Mouse (Mus musculus) liver, embryonic 14.5 days (tissue): ENCODE measurements at regions not wholly inside any gene's neighbourhood (a gene's known extent, or its start where the extent isn't known, plus 50 kb on each side); places are given as distances from the start of the nearest gene placed in this dataset.

Experiments
- CTCF ChIP-seq: IDR thresholded peaks from 2 replicates; pipeline ENCODE4 v1.5.1; 2016; ENCODE audit warnings: antibody characterized with exemption, low read depth, control low read depth
- EP300 ChIP-seq: IDR thresholded peaks from 2 replicates; pipeline ENCODE4 v1.6.1; 2016; ENCODE audit warnings: antibody characterized with exemption, low read depth

DNA sequence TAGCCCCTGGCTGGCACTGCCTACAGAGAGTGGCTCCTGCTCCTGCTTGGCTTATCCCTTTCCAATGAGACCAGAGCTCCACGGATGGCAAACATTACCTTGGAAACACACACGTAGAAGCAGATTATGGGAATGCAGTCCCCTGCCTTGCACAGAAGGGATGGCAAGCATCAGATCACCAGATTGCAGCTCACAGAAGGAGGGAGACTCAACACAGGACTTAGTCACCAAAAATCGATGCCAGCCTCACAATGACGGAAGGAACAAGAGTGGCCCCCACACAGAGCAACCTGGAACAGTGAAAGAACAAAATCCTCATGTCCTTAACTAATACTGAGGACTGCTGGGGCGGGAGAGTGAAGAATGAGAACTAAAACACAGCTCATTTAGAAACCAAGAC, 327.7 kb upstream of the Tgfbr2 start:
- TF ChIP-seq CTCF: no peak
- no peak for TF ChIP-seq EP300
